Mouse (Mus musculus) bone marrow, adult 2 months (tissue): Measurements from ENCODE around the gene Mpi. TPM values are rescaled to one million over a fixed set of nuclear protein-coding genes. Genes with fewer than 3 reads are reported as not detected.

Experiments
- H3K27ac ChIP-seq: fragments of 200-500 bp; 2 replicates; pipeline ENCODE4 v1.5.1; 2012; ENCODE audit warnings: low read depth, mild to moderate bottlenecking, control low read depth, inconsistent platforms, low read length; ENCODE audit not compliant: control insufficient read depth, poor library complexity, insufficient read depth
- H3K4me1 ChIP-seq: fragments of 200-500 bp; 2 replicates; pipeline ENCODE4 v1.6.1; 2011; ENCODE audit warnings: low read length; ENCODE audit not compliant: control insufficient read depth, insufficient read depth
- H3K4me3 ChIP-seq: fragments of 200-500 bp; replicated peaks from 2 replicates; pipeline ENCODE3; 2011; ENCODE audit warnings: mild to moderate bottlenecking, low read depth, low read length, control low read depth; ENCODE audit not compliant: control insufficient read depth
- CTCF ChIP-seq: fragments of 200-500 bp; IDR thresholded peaks from 2 replicates; pipeline ENCODE4 v1.5.1; 2011; ENCODE audit warnings: low read length, control low read depth; ENCODE audit not compliant: control insufficient read depth, insufficient read depth
- POLR2A ChIP-seq: fragments of 200-500 bp; IDR thresholded peaks from 2 replicates; pipeline ENCODE4 v1.6.1; 2011; ENCODE audit warnings: low read depth, mild to moderate bottlenecking, control low read depth, low read length, borderline replicate concordance; ENCODE audit not compliant: control insufficient read depth
- WGBS: fragments of 180-500 bp; shearing (Covaris S2); methylation state at CpG from one replicate; pipeline ENCODE4 v1.1.7; 2018; 5-methylcytosine and 5-hydroxymethylcytosine counted together
- polyA plus RNA-seq: library from polyadenylated mRNA; stranded (reverse); fragments of >200 nt; gene quantifications from 2 replicates; pipeline ENCODE4 v1.2.4, GENCODE M21; 2011; ENCODE audit warnings: low replicate concordance; ENCODE audit not compliant: missing spikeins, insufficient read depth, insufficient read length

Gene Mpi
- polyA plus RNA-seq, 1 experiment: 17.8 TPM

DNA sequence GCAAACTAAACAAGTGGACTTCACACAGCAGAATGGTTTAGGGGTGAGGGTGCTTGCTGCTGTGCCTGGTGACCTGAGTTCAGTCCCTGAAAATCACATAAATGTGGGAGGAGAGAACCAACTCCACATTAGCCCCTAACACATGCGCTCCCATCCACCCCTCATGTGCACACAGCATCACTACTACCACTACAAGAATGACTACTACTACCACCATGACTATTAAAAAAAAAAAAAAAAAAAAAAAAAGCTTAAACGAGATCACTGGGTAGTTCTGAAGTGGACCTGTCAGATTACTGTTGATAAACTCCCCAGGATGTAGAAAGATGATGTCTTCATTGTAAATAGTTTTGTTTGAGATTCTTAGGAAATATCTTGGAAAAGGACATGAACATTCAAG, 7.0 kb upstream of the Mpi start:
- no peak overlapping the region for H3K4me3 ChIP-seq
- TF ChIP-seq CTCF (no peak), POLR2A (no peak)
- no peak overlapping the region for H3K27ac ChIP-seq
- peaks cover 4% of the 10 kb centered on the region for H3K4me1 ChIP-seq
- WGBS: 68% methylated on average over 2 of the region's 2 CpGs

DNA sequence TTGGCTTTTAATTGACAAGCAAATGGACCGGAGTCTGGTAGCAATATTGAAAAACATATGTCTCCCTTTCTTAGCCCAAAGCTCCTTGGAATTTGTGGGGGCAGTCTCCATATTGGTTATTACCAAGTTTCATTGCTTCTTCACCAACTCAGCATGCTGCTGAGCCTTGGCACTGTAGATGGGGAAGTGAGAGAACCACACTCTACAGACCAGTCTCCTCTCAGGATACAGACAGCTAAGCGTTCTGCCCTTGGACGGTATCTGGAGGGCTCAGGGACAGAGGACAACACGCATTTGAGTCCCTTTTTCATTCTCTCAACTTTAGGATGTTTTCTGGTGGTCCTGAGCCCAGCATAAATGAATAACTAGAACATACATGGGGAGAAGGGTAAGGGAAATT, 6.1 kb upstream of the Mpi start:
- TF ChIP-seq CTCF (no peak), POLR2A (no peak)
- H3K4me3 ChIP-seq: no peak overlapping the region
- peaks cover 4% of the 10 kb centered on the region for H3K4me1 ChIP-seq
- 54% methylated on average over 4 of the region's 4 CpGs for WGBS
- no peak overlapping the region for H3K27ac ChIP-seq

DNA sequence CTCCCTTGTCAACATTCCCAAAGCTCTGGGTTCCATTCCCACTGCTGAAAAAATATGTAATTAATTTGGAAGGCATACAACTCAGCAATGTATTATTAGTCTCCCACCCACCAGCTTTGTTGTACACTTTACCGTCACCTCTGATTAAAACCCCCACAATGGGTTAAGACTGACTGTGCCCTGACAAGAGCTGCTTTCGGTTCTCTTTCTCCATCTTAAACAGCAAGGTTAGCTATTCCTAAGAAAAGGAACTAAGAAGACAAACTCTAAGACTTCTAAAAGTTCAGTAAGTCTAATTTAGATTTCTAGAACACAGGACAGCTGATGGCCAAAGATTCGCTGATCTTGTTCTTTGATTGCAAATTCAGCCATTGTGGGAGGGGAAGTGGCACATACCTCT, 4.7 kb upstream of the Mpi start:
- Histone ChIP-seq H3K4me1 (no peaks in the 10 kb centered on the region; the same call in 1 of the 2 replicates), H3K4me3 (no peak overlapping the region), H3K27ac (no peak overlapping the region)
- WGBS: 69% methylated on average over 3 of the region's 3 CpGs
- TF ChIP-seq CTCF (no peak), POLR2A (no peak)

DNA sequence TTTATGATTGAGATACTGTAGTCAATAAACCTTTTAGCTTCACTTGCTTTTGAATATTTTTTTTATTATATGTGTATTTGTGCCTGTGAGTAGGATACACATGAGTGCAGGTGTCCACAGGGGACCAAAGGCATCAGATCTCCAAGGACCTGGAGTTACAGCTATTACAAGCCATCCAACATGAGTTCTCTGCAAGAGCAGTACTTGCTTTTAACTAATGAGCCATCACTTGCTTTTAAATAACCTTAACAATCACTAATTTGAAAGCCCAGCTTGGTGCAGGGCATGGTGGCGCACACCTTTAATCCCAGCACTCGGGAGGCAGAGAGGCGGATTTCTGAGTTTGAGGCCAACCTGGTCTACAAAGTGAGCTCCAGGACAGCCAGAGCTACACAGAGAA, 2.2 kb upstream of the Mpi start:
- 84% methylated on average over 3 of the region's 3 CpGs for WGBS
- Histone ChIP-seq H3K4me3 (no peak overlapping the region), H3K4me1 (peaks cover 3% of the 10 kb centered on the region; the same call in 1 of the 2 replicates), H3K27ac (no peak overlapping the region)
- TF ChIP-seq CTCF (no peak), POLR2A (no peak)

DNA sequence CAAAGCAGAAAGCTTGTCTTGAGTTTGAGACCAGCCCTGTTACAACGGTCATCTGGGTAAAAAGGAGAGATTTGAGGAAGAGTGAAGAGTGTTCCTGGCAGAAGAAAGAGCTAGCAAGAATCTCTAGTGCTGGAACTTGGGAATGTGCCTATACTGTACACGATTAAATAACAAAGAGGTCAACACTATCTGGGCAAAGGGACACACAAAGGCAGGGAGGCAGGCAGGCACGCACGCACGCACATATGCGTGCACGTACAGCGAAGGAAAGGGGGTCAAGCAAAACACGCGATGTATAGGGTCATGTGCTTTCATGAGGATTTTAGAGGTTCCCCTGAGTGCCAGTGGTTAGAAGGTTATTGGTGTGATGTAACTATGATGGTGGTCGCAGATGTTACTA, 556 bp upstream of the Mpi start:
- Histone ChIP-seq H3K4me1 (peaks cover 3% of the 10 kb centered on the region; the same call in 1 of the 2 replicates), H3K4me3 (no peak overlapping the region), H3K27ac (no peak overlapping the region)
- TF ChIP-seq POLR2A (no peak), CTCF (no peak)
- WGBS: 77% methylated on average over 11 of the region's 11 CpGs

DNA sequence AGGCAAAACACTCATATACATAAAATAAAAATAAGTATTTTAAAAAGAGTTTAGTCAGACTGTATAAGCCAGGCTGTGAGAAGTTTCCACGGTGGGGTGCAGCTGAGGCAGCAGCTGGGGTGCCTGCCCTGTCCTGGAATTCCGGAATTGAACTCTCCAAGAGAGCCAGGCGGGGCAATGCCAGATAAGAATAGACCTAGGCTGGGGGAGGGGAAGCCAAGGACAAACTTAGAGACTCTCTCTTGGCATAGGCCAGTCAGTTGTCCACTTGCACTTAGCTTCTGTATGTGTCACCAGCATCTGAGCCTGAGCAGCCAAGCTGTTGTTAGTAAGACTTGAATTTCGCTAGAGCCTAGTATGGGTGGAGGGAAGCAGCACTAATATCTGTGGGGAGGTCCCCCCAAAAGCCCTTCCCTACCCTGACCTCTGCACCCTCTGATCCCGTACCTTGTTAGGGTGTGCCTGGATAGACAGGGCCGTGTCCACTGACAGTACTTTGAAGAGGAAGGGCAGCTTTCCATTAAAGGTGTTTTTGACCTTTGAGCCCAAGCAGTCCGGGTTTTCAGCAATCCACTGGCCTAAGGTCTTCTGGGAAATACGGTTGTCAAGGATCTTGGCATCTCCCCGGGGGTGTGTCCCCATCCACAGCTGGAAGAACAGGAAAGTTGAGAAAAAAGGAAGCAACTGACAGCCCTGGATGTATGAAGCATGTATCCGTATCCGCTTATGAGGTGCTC, 2.3 kb downstream of the Mpi start:
- WGBS: 85% methylated on average over 11 of the region's 11 CpGs
- H3K4me1 ChIP-seq: peaks cover 3% of the 10 kb centered on the region; the same call in 1 of the 2 replicates
- no peak overlapping the region for H3K4me3 ChIP-seq
- no peak overlapping the region for H3K27ac ChIP-seq
- TF ChIP-seq POLR2A (no peak), CTCF (no peak)

DNA sequence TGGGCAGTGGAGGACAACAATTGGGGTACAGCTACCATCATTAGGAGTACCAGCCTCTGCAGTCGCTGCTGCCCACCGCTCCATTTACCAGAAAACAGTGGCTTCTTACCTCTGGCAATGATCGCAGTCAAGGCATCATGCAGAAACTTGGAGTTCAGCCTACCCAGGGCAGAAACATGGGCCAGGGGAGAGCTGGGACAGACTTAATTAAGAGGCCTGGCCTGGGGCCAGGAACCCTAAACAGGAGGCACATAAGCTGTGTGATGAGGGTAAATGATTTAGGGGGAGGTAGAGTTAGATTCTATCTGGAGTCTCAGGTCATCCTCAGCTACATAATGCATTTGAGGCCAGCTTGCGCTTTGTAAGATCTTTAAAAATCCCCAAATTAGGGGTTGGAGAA, 3.4 kb downstream of the Mpi start:
- Histone ChIP-seq H3K4me1 (peaks cover 3% of the 10 kb centered on the region; the same call in 1 of the 2 replicates), H3K4me3 (no peak overlapping the region), H3K27ac (no peak overlapping the region)
- 93% methylated on average over 4 of the region's 4 CpGs for WGBS
- TF ChIP-seq CTCF (no peak), POLR2A (no peak)

DNA sequence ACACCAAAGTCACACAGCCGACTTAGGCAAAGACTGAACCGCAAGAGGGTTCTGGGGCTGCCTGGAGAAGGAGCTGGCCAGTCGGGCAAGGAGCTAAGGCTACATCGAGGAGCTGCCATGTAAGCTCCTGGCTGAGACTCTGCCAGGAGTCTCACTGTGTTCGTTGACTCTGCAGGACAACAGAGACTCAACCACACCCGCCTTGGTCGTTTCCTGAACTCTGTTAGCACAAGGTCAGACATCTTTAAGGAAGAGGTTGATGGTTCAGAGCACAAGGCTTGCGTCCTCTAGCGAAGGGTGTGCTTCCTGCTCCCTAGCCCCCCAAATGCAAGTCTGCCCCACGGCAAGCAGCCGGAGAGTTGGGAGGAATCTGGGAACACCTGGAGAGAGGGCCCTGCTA, 4.7 kb downstream of the Mpi start:
- Histone ChIP-seq H3K27ac (no peak overlapping the region; the same call in 1 of the 2 replicates), H3K4me3 (no peak overlapping the region), H3K4me1 (peaks cover 3% of the 10 kb centered on the region; the same call in 1 of the 2 replicates)
- TF ChIP-seq CTCF: no peak
- TF ChIP-seq POLR2A: no peak
- WGBS: 80% methylated on average over 11 of the region's 11 CpGs
